Mouse (Mus musculus) ES-E14 (cell line): ENCODE measurements around the gene Sdccag8. TPM values are rescaled to one million over a fixed set of nuclear protein-coding genes. Genes with fewer than 3 reads are reported as not detected.

Source experiments
- DNase-seq: peaks from one replicate; pipeline ENCODE4 v3.0.0-alpha.2; 2013; ENCODE audit warnings: low read depth, low spot score
- H3K27ac ChIP-seq: 2 replicates; pipeline ENCODE4 v1.5.1; 2012; ENCODE audit warnings: low read depth, mild to moderate bottlenecking, low read length, moderate library complexity, mixed read lengths; ENCODE audit not compliant: poor library complexity, insufficient read depth, severe bottlenecking
- H3K36me3 ChIP-seq: 2 replicates; pipeline ENCODE4 v1.6.1; 2012; ENCODE audit warnings: mild to moderate bottlenecking, low read length, moderate library complexity, mixed read lengths; ENCODE audit not compliant: control insufficient read depth, poor library complexity, insufficient read depth, severe bottlenecking
- H3K4me1 ChIP-seq, 2 experiments: fragments of 150-350 bp in 1 of 2; sonication (generic) in 1 of 2; 2 replicates each; pipeline ENCODE4 v1.6.1; 2012; ENCODE audit warnings: low read length in 2 of 2, mild to moderate bottlenecking in 1 of 2, mixed read lengths in 1 of 2; ENCODE audit not compliant: control insufficient read depth in 2 of 2, insufficient read depth in 2 of 2, poor library complexity in 1 of 2
- H3K4me3 ChIP-seq, 2 experiments: fragments of 150-350 bp in 1 of 2; sonication (generic) in 1 of 2; 2 replicates each; pipeline ENCODE4 v1.5.1; 2012; ENCODE audit warnings: low read length in 2 of 2, low read depth in 1 of 2, mild to moderate bottlenecking in 1 of 2, mixed read lengths in 1 of 2; ENCODE audit not compliant: insufficient read depth in 1 of 2, poor library complexity in 1 of 2, severe bottlenecking in 1 of 2
- H3K9ac ChIP-seq: 2 replicates; pipeline ENCODE4 v1.6.1; 2012; ENCODE audit warnings: low read depth, mild to moderate bottlenecking, low read length, mixed read lengths; ENCODE audit not compliant: poor library complexity, insufficient read depth, severe bottlenecking
- H3K9me3 ChIP-seq: fragments of 150-350 bp; sonication (generic); 2 replicates; pipeline ENCODE4 v1.6.1; 2012; ENCODE audit warnings: low read depth, mild to moderate bottlenecking, low read length; ENCODE audit not compliant: control insufficient read depth, insufficient read depth
- CHD2 ChIP-seq: IDR thresholded peaks from 2 replicates; pipeline ENCODE4 v1.6.1; 2014; ENCODE audit warnings: mild to moderate bottlenecking, low read depth, low read length, inconsistent platforms
- HCFC1 ChIP-seq: IDR thresholded peaks from 2 replicates; pipeline ENCODE4 v1.6.1; 2012; ENCODE audit warnings: low read length, inconsistent platforms, borderline replicate concordance; ENCODE audit not compliant: insufficient read depth
- MAFK ChIP-seq: IDR thresholded peaks from 2 replicates; pipeline ENCODE4 v1.6.1; 2014; ENCODE audit warnings: mild to moderate bottlenecking, low read depth, low read length, inconsistent platforms; ENCODE audit not compliant: insufficient read depth
- ZC3H11A ChIP-seq: IDR thresholded peaks from 2 replicates; pipeline ENCODE4 v1.6.1; 2012; ENCODE audit warnings: low read depth, mild to moderate bottlenecking, inconsistent platforms, low read length, borderline replicate concordance
- ZNF384 ChIP-seq: IDR thresholded peaks from 2 replicates; pipeline ENCODE4 v1.6.1; 2012; ENCODE audit warnings: low read depth, low read length, inconsistent platforms
- in situ Hi-C, 2 experiments: fragments of 600-800 bp; cut with MboI; formaldehyde crosslinking; loops; one replicate each; pipeline ENCODE4 v1.15.1; 2025; ENCODE audit warnings: low sequenced_read_pairs in 2 of 2, inconsistent platforms in 1 of 2; ENCODE audit not compliant: unreplicated experiment in 2 of 2
- total RNA-seq: library from RNA; depleted of rRNA; stranded (reverse); fragments of 300-350 nt; gene quantifications from 2 replicates; pipeline ENCODE4 v1.2.3, GENCODE M21; 2012

The Sdccag8 gene
- total RNA-seq, 1 experiment = 5.0 TPM

DNA sequence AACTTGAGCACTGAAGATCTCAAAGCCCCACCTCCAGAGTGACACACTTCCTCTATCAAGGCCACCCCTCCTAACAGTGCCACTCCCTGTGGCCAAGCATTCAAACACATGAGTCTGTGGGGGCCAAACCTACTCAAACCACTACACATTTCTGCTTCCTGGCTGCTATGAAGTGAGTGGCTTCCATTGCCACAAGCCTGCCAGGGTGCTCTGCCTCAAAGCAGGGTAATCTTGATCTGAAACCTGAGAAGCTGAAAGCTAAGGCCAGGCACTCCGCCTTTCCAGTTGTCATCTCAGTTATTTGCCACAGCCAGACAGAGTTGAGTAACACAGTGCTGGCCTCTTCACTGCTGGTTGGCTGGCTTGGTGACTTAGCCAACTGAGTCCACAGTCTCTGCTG is 194.3 kb downstream of the Sdccag8 start:
- TF ChIP-seq ZNF384 (no peak), HCFC1 (no peak)
- Histone ChIP-seq H3K36me3 (no peaks in the 10 kb centered on the region), H3K4me3 (no peak overlapping the region), H3K9ac (no peak overlapping the region), H3K27ac (no peak overlapping the region), H3K9me3 (no peaks in the 10 kb centered on the region), H3K4me1 (peaks cover 0 to 4% of the 10 kb centered on the region in 2 experiments; a peak in 1 of 4 replicates)
- no peak for DNase-seq
- in situ Hi-C loops = no loop called here

- DNase-seq = no peak
- Histone ChIP-seq H3K27ac (no peak overlapping the region), H3K9me3 (no peaks in the 10 kb centered on the region), H3K36me3 (no peaks in the 10 kb centered on the region), H3K4me1 (peaks cover 0 to 4% of the 10 kb centered on the region in 2 experiments; a peak in 1 of 4 replicates), H3K4me3 (no peak overlapping the region), H3K9ac (no peak overlapping the region)
- TF ChIP-seq ZC3H11A = no peak
- no peak for TF ChIP-seq ZNF384
- no peak for TF ChIP-seq HCFC1
- TF ChIP-seq MAFK = no peak
- no peak for TF ChIP-seq CHD2
- in situ Hi-C loops = no loop called here
Observed at GRCm38 (mm10) chr1:177010041-177010440, 195.6 kb downstream of the Sdccag8 start.

- peaks cover 0 to 4% of the 10 kb centered on the region in 2 experiments; a peak in 1 of 4 replicates for H3K4me1 ChIP-seq
Observed at GRCm38 (mm10) chr1:177010607-177011302, 196.3 kb downstream of the Sdccag8 start.

GRCm38 (mm10) chr1:177011688-177012087 is 197.2 kb downstream of the Sdccag8 start:
- in situ Hi-C loops = no loop called here
- no peak for DNase-seq
- peaks cover 0 to 4% of the 10 kb centered on the region in 2 experiments; a peak in 1 of 4 replicates for H3K4me1 ChIP-seq
- TF ChIP-seq HCFC1 = no peak
- no peak for TF ChIP-seq MAFK
- no peak for TF ChIP-seq CHD2
- no peak for TF ChIP-seq ZNF384
- TF ChIP-seq ZC3H11A = no peak
- H3K9ac ChIP-seq = no peak overlapping the region
- no peaks in the 10 kb centered on the region for H3K36me3 ChIP-seq
- H3K27ac ChIP-seq = no peak overlapping the region
- H3K9me3 ChIP-seq = no peaks in the 10 kb centered on the region
- H3K4me3 ChIP-seq = no peak overlapping the region

More at GRCm38 (mm10) chr1:177010607-177011302, 196.3 kb downstream of the Sdccag8 start:
- no peaks in the 10 kb centered on the region for H3K9me3 ChIP-seq
- no peak overlapping the region for H3K27ac ChIP-seq
- H3K4me3 ChIP-seq = no peak overlapping the region
- H3K9ac ChIP-seq = no peak overlapping the region
- no peaks in the 10 kb centered on the region for H3K36me3 ChIP-seq
- TF ChIP-seq ZNF384 = no peak
- TF ChIP-seq HCFC1 = no peak
- no peak for TF ChIP-seq ZC3H11A
- TF ChIP-seq MAFK = no peak
- no peak for TF ChIP-seq CHD2
- in situ Hi-C loops = no loop called here
- DNase-seq = no peak

DNA sequence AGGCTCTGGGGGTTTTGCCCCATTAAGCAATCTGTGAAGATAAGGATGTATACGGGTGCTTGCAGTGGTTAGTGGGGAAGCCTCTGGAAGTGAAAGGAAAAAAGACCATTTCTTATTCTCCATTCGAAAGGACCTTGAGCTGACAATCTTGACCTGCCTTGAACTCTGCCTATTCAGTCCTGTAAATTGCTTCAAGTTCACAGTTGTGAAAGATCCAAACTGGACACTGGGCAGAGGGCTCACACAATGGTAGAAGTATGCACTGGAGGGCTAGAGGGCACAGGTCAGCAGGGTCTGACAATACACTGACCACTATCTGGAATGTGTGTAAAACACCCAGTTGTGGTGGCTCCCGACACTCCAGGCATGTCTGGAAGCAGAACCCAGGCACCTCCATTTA is 198.3 kb downstream of the Sdccag8 start:
- no peaks in the 10 kb centered on the region for H3K36me3 ChIP-seq
- H3K27ac ChIP-seq = no peak overlapping the region
- H3K9ac ChIP-seq = no peak overlapping the region
- H3K4me1 ChIP-seq = peaks cover 0 to 4% of the 10 kb centered on the region in 2 experiments; a peak in 1 of 4 replicates
- in situ Hi-C loops = no loop called here
- no peaks in the 10 kb centered on the region for H3K9me3 ChIP-seq
- no peak for DNase-seq
- TF ChIP-seq ZNF384 (no peak), HCFC1 (no peak), ZC3H11A (no peak), MAFK (no peak), CHD2 (no peak)
- H3K4me3 ChIP-seq = no peak overlapping the region
